Mouse (Mus musculus) kidney, postnatal 4 days (tissue): ENCODE data around the gene Nrn1.

Experiments
- DNase-seq, 2 experiments: peaks; one replicate each; pipeline ENCODE4 v3.0.0; 2021; ENCODE audit warnings: mixed read lengths in 2 of 2

The Nrn1 gene

DNA sequence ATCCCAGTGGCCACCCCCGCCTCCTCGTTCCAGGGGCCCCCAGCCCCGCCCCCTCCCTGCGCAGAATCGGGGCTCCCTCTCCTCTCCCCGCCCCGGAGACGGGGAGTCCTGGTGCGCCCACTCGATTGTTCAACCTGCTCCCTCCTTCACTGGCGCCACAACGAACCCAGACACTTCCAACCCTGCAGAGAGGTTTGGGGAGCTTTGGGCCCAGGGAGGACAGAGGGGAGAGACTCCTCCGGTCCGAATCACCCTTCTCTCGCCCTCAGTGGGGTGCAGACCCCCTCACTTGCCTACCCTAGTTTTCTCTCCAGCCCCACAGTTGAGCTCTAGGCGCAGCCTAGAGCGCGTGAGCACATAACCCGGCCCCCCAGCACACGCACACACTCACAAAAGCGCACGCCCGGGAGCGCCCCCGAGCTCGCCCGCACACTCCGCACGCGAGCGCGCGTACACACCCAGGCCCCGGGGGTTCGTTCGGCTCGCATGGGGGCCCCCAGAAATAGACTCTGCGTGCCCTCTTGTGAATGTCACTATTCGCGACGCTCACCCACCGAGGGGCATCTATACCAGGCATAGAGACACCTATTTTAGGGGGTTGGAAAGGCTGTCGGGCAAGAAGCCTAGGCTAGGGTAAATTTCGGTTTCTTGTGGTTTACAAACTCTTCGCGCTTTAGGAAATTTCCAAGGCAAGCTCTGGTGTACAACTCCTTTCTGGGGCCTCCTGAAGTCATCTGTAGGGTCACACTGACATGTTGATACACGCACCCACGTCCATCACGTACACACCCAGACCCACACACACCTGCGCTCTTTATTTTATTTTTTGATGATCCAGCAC is at the start of gene Nrn1:
TSS of gene Nrn1 (minus strand) at position 401 of the 841 bp plus-strand sequence.
- peak in 1 of 2 experiments; percentile 28 for DNase-seq

DNA sequence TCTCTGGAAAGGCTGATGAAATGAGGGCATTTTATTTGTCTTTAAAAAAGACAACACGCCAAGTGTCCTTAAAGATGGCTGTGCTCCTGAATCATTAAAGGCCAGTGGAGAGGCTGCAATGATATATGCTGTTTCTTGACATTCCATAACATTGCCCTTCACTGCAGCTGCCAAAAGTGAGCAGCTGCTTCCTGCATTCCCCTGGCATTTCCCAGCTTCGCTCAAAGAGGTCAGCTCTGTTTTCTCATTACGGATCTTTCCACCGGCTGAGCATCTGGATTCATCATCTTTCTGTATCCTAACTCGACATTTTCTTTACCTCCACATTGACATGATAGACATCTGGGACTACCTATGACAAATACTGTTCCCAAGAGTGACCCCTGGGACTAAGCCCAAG is 44.7 kb upstream of the Nrn1 start:
- no peak for DNase-seq

- no peak for DNase-seq
These were observed 31.9 kb upstream of the Nrn1 start for GRCm38 (mm10) chr13:36766801-36767200.

DNA sequence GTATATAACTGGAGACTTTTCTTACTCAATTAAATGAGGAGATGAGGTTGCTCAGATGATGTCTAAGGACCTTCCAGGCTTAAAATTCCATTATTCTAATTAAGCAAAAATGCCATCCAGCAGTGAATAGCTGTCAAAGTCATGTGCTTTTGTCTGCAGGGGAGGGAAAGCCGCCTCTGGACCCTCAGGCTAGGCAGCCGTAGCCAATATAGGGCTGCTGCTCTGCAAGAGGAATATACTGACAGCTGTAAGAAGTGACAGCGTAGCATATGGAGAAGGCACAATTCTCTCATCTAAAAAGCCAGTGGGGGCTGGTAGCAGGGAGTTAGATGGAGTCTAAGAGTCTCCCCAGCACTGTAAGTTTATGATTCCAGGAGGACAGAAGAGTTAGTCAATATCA is 16.9 kb upstream of the Nrn1 start:
- DNase-seq, result no peak

GRCm38 (mm10) chr13:36750056-36750455 is 15.1 kb upstream of the Nrn1 start:
- DNase-seq, result no peak

GRCm38 (mm10) chr13:36736619-36736996 is 1.7 kb upstream of the Nrn1 start:
- DNase-seq, result peak in 1 of 2 experiments; percentile 16

- DNase-seq, result peak; percentile 63 to 69
These were observed 1.1 kb upstream of the Nrn1 start for GRCm38 (mm10) chr13:36735901-36736618.

DNA sequence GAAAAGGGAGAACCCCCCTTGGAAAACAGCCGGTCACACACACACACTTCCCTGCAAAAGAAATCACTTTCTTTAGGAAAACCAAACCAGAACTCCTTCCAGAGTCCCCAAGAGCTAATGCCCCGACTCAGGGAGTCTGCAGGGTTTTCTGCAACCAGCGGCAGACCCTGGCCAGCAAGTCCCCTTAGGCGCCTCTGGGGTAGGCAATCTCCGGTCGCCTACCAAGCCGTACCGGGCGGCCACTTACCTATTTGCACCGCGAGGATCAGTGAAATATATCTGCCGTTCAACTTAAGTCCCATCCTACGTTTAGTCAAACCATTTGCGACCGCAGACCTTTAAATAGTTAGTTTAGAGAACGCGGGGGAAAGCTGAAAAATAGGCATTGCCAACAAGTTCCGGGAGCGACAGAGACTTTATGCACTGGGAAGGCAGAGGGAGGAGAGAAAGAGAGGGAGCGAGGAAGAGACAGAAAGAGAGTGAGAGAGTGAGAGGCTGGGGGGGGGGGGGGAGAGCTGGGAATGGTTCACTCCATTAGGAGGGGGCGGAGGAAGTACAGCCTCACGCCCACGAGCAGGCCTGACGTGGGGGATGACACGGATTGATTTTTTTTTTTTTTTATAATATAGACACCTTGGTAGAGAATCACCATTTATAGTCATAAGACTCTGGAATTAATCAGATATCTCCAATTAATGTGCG is 791 bp downstream of the Nrn1 start:
- peak in 1 of 2 experiments; percentile 29 for DNase-seq

DNA sequence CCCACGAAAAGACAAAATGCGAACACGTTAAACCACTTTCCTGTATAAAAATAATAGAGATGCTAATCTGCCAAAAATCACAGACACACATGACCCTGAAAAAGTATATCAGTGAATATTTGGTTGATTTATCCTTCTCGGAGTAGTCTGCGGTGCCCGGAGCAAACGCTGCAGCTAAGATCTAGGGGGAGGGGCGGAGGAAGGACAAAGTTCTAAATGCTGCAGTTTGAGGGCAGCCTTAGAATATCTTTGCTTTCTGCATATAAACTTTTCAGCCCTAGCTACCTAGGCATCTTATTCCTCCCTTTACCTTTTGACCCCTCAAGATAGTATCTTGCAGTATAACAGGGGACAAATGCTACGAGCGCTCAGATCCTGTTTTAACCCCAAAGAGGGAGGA is 1.4 kb downstream of the Nrn1 start:
- peak in 1 of 2 experiments; percentile 28 for DNase-seq

DNA sequence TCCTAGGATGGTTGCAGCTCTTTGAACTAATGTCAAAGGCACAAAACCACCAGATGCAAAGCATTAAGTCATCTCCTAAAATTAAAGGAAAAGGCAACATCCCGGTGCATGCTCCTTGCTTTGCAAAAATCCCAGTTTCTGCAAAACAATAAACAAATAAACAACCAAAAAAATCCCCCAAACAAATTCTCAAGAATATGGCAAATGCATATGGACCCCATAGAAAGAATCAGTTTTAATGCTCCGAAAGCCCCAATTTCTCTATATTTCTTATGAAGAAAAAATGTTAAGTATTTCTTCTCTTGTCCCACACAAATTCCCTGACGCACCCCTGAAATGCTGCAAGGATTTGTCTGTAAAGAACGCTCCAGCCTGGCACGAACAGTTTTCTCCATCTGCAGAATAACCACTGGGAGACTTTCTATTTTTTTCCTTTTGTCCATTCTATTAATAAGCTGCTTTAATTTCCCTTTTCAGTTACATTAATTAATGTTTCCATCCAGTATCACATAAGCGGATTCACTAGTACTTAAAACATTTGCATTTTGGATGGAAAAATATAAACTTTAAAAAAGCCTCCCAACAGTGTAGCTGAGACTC is 1.9 kb downstream of the Nrn1 start:
- peak in 1 of 2 experiments; percentile 11 for DNase-seq

- peak in 1 of 2 experiments; percentile 51 for DNase-seq
These were observed 2.9 kb downstream of the Nrn1 start for GRCm38 (mm10) chr13:36731931-36732461.

- DNase-seq, result peak in 1 of 2 experiments; percentile 62
These were observed 3.7 kb downstream of the Nrn1 start for GRCm38 (mm10) chr13:36731016-36731930.

DNA sequence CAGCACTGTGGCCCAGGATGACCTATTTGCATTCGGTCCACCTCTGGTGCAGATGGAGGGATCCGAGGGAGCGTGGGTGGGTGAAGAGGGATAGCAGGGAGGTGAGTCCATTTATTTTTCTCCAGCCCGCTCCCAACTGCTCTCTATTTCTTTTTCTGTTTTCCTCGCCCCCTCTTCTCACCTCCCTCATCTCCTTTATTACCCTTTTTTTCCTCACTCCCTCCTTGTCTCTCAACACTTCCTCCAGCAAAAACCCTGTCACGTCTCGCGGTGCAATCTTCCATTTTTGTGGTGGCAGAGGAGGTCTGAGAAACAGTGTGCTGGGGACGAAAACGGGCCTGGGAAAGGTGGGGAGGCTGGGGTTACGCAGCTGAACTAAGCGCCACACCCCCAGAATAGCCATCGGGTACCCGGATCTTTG is 4.6 kb downstream of the Nrn1 start:
- no peak for DNase-seq

DNA sequence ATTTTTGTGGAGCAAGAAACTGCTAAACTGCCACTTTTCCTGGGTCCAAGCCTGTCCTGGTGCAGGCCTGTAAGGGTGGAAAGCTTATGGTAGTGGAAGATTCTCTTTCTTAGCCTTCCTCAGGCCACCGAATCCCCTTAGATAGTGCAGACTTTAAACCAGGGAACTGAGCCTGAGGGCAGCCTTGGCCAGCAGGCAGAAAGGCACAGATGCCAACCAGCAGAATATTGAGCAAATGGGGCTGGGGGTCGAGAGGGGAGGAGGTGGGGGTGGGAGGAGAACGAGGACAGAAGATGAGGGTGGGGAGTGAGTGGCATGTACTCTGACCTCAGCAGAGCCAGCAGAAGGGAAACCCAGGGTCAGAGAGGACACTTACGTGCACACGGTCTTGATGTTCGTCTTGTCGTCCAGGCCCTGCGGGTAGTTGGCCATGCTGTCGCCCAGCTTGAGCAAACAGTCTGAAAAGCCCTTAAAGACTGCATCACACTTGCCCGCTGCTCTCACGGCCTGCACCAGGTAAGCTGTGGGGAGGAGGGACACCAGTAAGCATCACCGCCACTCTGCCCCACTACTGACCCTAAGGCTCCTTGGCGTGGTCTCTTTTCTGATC is 5.1 kb downstream of the Nrn1 start:
- peak in 1 of 2 experiments; percentile 4 for DNase-seq

DNA sequence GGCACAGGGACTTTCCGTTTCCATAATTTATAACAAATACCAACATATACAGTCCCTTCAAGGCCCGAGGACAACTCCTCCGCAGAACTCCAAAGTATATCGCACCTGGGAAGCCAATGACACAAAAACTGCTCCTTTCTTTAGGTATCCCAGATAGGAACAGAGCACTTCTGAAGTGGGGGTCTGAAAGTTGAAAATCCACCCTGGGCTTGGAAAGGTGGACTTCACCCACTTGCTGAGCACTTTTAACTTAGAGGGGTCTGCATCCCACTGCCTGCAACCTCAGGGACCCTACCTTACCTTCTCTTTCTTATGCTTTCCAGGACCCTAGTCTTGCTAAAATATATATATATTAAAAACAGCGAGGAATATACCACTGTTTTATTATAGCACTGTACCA is 6.4 kb downstream of the Nrn1 start:
- no peak for DNase-seq

GRCm38 (mm10) chr13:36727779-36728470 is 7.0 kb downstream of the Nrn1 start:
- no peak for DNase-seq

DNA sequence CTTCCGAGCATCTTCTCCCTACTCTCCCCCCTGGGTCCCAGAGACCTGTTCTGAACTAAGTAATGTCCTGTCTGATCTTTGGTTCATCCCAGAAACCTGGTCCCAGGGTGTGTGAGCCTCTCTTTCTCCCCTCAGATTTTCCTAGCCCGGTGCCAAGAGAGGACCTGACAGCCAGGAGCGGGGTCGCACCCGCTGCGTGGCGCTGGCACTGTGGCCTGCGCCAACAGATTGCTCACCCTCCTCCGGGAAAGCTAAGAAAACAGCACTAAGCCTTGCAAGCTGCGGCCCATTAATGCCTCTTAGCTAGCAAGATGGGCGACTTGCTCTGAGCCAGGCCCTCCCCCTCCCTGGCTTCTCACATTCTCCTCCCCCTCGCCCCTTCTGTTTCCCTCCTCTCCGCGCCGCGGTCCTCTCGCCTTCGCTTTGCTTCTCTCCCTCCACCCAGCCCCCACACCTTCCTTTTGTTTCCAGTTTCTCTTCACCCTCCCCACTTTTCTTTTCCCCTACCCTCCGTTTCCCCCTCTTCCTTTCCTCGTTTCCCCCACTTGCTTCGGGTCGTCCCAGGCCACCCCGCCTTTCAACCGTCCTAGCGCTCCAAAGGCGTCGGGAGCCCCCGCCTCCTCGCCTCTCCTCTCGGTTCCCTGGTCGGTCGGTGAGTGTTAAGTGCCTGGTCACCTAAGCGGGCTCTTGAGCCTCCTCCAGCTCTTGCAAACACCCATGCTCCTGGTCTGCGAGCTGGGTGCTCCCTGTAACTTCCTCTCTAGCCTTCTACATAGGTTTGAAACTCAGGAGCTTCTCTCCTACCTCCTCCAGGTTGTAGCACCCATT is 7.8 kb downstream of the Nrn1 start:
- DNase-seq, result peak in 1 of 2 experiments; percentile 34

DNA sequence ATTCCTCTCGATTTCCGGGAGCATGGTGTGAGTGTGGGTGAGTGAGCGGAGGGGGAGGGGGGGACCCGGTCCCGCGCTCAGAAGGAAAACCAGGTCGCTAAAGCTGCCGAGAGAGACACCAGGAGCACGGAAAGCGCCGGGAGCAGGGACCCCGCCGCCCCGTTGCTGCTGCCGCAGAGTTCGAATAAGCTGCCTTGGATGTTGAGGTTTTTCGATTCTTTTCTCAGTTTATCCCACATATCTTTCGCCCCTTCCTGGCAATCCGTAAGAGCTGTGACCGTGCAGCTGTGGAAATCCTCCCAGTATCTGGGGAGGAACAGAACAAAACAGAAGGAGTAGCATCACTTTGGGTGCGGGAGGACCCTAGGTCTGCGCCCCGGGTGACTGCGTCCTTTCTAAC is 8.4 kb downstream of the Nrn1 start:
- DNase-seq, result peak in 1 of 2 experiments; percentile 39

DNA sequence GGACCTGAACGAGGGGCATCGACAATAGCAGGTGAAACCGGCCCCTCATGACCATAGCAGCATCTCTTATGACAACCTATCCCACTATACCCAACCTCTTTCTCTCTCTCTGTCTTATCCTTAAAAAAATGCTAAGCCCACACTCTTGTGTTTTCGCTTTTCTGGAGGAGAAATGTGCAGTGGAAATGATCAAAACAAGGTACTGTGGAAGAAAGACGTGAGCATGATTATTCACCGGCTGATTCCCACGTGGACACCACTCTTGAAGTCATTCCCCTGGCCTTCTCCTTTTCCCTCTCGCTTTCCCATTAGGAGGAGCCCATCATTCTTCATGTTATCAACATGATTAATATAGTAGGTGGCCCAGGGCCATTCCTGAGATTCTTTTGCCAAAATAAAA is 9.1 kb downstream of the Nrn1 start:
- DNase-seq, result no peak
